8 mouse cellular contexts compared by ENCODE assay signal in the genomic region with DNA sequence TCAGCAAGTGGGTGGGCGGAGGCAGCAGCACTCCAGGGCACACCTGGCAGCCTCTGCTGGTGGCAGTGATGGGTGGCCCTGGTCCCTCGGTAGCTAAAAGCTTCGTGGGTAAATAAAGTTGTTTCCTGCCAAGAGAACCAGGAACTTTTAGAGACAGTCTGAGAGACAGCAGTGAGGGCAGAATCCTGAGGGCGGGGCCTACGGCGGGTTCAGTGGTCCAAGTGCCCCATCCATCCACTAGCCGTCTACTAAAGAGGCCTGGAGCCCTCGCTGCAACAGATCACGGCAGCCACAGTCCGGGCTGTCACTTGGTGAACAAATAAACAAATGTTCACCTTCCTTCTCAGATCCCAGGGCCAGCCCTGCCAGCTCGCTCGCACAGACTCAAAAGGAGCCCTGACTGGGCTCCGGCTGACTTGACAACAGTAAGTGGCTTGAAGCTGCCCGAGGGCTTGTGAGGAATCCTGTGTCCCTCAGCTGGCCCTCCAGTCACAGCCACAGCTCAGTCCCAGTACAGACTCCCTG. TPM values are rescaled to one million over a fixed set of nuclear protein-coding genes. Genes with fewer than 3 reads are reported as not detected.
A peak's percentile ranks its signal among the peaks of the same experiment; 100 is the strongest.
DNase-seq lines count a peak whose midpoint lies in the region; ATAC-seq lines count a peak whose summit lies in the region.

No protein-coding gene starts in this region.

- DNase-seq in kidney, adult 11 months: peak; percentile 34
- no peak for DNase-seq in kidney, postnatal 36 days
- peak; percentile 62 for DNase-seq in T-cell, adult 2 months (ENCODE audit: low spot score)
- peak; percentile 50 for DNase-seq in retina, embryonic 14.5 days (ENCODE audit: low spot score)
- DNase-seq in ovary, postnatal 14 days (ENCODE audit: low spot score): no peak
- DNase-seq in cerebellum, postnatal 25 days: no peak

- H3K27ac ChIP-seq in heart, embryonic 15.5 days: peak overlapping the region; percentile 89
- H3K27ac ChIP-seq in limb, embryonic 15.5 days: peak overlapping the region; percentile 89

- ATAC-seq in heart, embryonic 15.5 days (replicated peaks; ENCODE audit: insufficient number of reproducible peaks, insufficient read depth, low FRiP score, low read depth): no peak
- ATAC-seq in limb, embryonic 15.5 days (ENCODE audit: insufficient number of reproducible peaks, low FRiP score, low TSS enrichment, low read depth): no peak

- H3K4me3 ChIP-seq in heart, embryonic 15.5 days: 0 out of 2 replicates have a peak overlapping the region, but pooled peaks have one; percentile 2
- H3K4me3 ChIP-seq in limb, embryonic 15.5 days: 0 out of 2 replicates have a peak overlapping the region, but pooled peaks have one; percentile 4

- H3K4me2 ChIP-seq in heart, embryonic 15.5 days: peak overlapping the region; percentile 94
- peak overlapping the region; percentile 29 for H3K4me2 ChIP-seq in limb, embryonic 15.5 days

- H3K9me3 ChIP-seq in heart, embryonic 15.5 days (replicated peaks): no peaks in the 10 kb centered on the region
- H3K9me3 ChIP-seq in limb, embryonic 15.5 days: no peaks in the 10 kb centered on the region

- no peaks in the 10 kb centered on the region for H3K27me3 ChIP-seq in heart, embryonic 15.5 days
- H3K27me3 ChIP-seq in limb, embryonic 15.5 days: no peaks in the 10 kb centered on the region

- peaks cover 6% of the 10 kb centered on the region; the same call in 1 of the 2 replicates for H3K36me3 ChIP-seq in heart, embryonic 15.5 days
- peaks cover 17% of the 10 kb centered on the region for H3K36me3 ChIP-seq in limb, embryonic 15.5 days

- WGBS in heart, embryonic 15.5 days: 28% methylated on average over 14 of the region's 14 CpGs
- WGBS in limb, embryonic 15.5 days: 17% methylated on average over 14 of the region's 14 CpGs

- peak overlapping the region; percentile 32 for H3K9ac ChIP-seq in heart, embryonic 15.5 days
- H3K9ac ChIP-seq in limb, embryonic 15.5 days: peak overlapping the region; percentile 17; the same call in 1 of the 2 replicates

- H3K4me1 ChIP-seq in heart, embryonic 15.5 days (replicated peaks): peaks cover 83% of the 10 kb centered on the region
- H3K4me1 ChIP-seq in limb, embryonic 15.5 days: peaks cover 82% of the 10 kb centered on the region

RNA-seq across cellular contexts. Expression of gene Gnai2, which starts 5.2 kb away (rescaled TPM):
- polyA plus RNA-seq in heart, embryonic 15.5 days (2015; fragmentation: Nextera tagmentation; extraction: Ambion mirVana): 367 and 431 TPM in 2 replicates
- 385 and 394 TPM in 2 replicates for polyA plus RNA-seq in limb, embryonic 15.5 days (2015; fragmentation: Nextera tagmentation; extraction: Ambion mirVana)

RNA-seq across cellular contexts. Expression of gene Sema3b, which starts 20.9 kb away (rescaled TPM):
- 9.7 and 10.7 TPM in 2 replicates for polyA plus RNA-seq in heart, embryonic 15.5 days (2015; fragmentation: Nextera tagmentation; extraction: Ambion mirVana)
- 13.6 and 23.6 TPM in 2 replicates for polyA plus RNA-seq in limb, embryonic 15.5 days (2015; fragmentation: Nextera tagmentation; extraction: Ambion mirVana)

RNA-seq across cellular contexts. Expression of gene Slc38a3, which starts 39.4 kb away (rescaled TPM):
- 2.5 and 3.6 TPM in 2 replicates for polyA plus RNA-seq in heart, embryonic 15.5 days (2015; fragmentation: Nextera tagmentation; extraction: Ambion mirVana)
- 5.0 and 5.1 TPM in 2 replicates for polyA plus RNA-seq in limb, embryonic 15.5 days (2015; fragmentation: Nextera tagmentation; extraction: Ambion mirVana)

RNA-seq across cellular contexts. Expression of gene Ifrd2, which starts 42.5 kb away (rescaled TPM):
- polyA plus RNA-seq in heart, embryonic 15.5 days (2015; fragmentation: Nextera tagmentation; extraction: Ambion mirVana): 31.7 and 45.7 TPM in 2 replicates
- polyA plus RNA-seq in limb, embryonic 15.5 days (2015; fragmentation: Nextera tagmentation; extraction: Ambion mirVana): 45.9 and 58.8 TPM in 2 replicates

RNA-seq across cellular contexts. Expression of gene Hyal3, which starts 49.3 kb away (rescaled TPM):
- 0.68 and 0.82 TPM in 2 replicates for polyA plus RNA-seq in heart, embryonic 15.5 days (2015; fragmentation: Nextera tagmentation; extraction: Ambion mirVana)
- 1.6 and 1.8 TPM in 2 replicates for polyA plus RNA-seq in limb, embryonic 15.5 days (2015; fragmentation: Nextera tagmentation; extraction: Ambion mirVana)

Comparison
In these comparisons a context has a peak if more than half of its experiments do, and no peak if none do; other contexts are left out.
1. DNase-seq: peak in kidney, adult 11 months (single experiment), T-cell, adult 2 months (single experiment) and retina, embryonic 14.5 days (single experiment); none in kidney, postnatal 36 days (0 of 2), ovary, postnatal 14 days (single experiment) and cerebellum, postnatal 25 days (0 of 2).